Mouse (Mus musculus) ES-Bruce4 (cell line): ENCODE results near the gene Pde6c. TPM values are rescaled to one million over a fixed set of nuclear protein-coding genes. Genes with fewer than 3 reads are reported as not detected.

Source experiments
- H3K27ac ChIP-seq: 2 replicates; pipeline ENCODE4 v1.5.1; 2012; ENCODE audit warnings: low read length, inconsistent platforms; ENCODE audit not compliant: insufficient read depth
- H3K27me3 ChIP-seq: 2 replicates; pipeline ENCODE4 v1.6.1; 2012; ENCODE audit warnings: mild to moderate bottlenecking, low read length, inconsistent platforms; ENCODE audit not compliant: control insufficient read depth, poor library complexity, insufficient read depth, severe bottlenecking
- H3K36me3 ChIP-seq: 2 replicates; pipeline ENCODE4 v1.6.1; 2012; ENCODE audit warnings: inconsistent platforms, mild to moderate bottlenecking, low read length, moderate library complexity; ENCODE audit not compliant: control insufficient read depth, poor library complexity, insufficient read depth, severe bottlenecking
- H3K4me1 ChIP-seq: one replicate; pipeline ENCODE4 v1.8.1; 2011; ENCODE audit warnings: low read length; ENCODE audit not compliant: control insufficient read depth, insufficient read depth
- H3K4me3 ChIP-seq: 2 replicates; pipeline ENCODE4 v1.5.1; 2011; ENCODE audit warnings: low read depth, mild to moderate bottlenecking, low read length
- H3K9ac ChIP-seq: 2 replicates; pipeline ENCODE4 v1.6.1; 2012; ENCODE audit warnings: low read depth, mild to moderate bottlenecking, inconsistent platforms; ENCODE audit not compliant: poor library complexity, severe bottlenecking
- H3K9me3 ChIP-seq: replicated peaks from 2 replicates; pipeline ENCODE4 v1.6.1; 2012; ENCODE audit warnings: mild to moderate bottlenecking, low read length, inconsistent platforms; ENCODE audit not compliant: control insufficient read depth, poor library complexity, insufficient read depth, severe bottlenecking
- CTCF ChIP-seq: IDR thresholded peaks from one replicate; pipeline ENCODE4 v1.8.1; 2011; ENCODE audit warnings: low read depth, low read length
- EP300 ChIP-seq: IDR thresholded peaks from 2 replicates; pipeline ENCODE4 v1.6.1; 2011; ENCODE audit warnings: low read depth, low read length; ENCODE audit not compliant: insufficient read depth
- POLR2A ChIP-seq: IDR thresholded peaks from one replicate; pipeline ENCODE4 v1.8.1; 2011; ENCODE audit warnings: low read length; ENCODE audit not compliant: insufficient read depth
- polyA plus RNA-seq: library from polyadenylated mRNA; stranded (reverse); fragments of >200 nt; gene quantifications from 2 replicates; pipeline ENCODE4 v1.2.4, GENCODE M21; 2011; ENCODE audit warnings: low read depth; ENCODE audit not compliant: missing spikeins, insufficient read depth, insufficient read length

Gene Pde6c
- polyA plus RNA-seq, 1 experiment = not detected

GRCm38 (mm10) chr19:38195245-38195644 is 62.7 kb downstream of the Pde6c start:
- TF ChIP-seq CTCF = no peak
- TF ChIP-seq EP300 = no peak
- no peak for TF ChIP-seq POLR2A

DNA sequence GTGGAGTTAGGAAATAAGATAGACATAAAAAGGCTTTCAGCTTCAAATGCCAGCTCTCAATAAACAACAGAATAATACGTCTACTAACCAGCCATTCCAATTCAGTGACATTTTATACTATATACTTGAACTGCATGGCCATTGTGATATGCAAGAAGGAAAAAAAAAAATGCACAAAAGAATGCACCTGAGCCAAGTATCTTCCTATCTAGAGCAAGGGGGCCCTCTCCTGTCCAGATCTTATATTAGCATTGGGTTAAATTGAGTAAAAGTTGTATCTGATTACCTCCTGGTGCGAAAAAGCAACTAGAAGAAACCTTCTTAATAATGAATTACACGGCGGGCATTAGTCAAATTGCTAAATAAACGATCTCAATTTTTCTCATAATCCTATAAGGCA is 66.2 kb downstream of the Pde6c start:
- Histone ChIP-seq H3K27me3 (no peaks in the 10 kb centered on the region), H3K4me1 (no peaks in the 10 kb centered on the region), H3K36me3 (peaks cover 7% of the 10 kb centered on the region), H3K27ac (no peak overlapping the region), H3K4me3 (no peak overlapping the region), H3K9ac (no peak overlapping the region), H3K9me3 (no peaks in the 10 kb centered on the region)
- TF ChIP-seq POLR2A (no peak), EP300 (no peak), CTCF (no peak)

More at GRCm38 (mm10) chr19:38195245-38195644, 62.7 kb downstream of the Pde6c start:
- no peak overlapping the region for H3K9ac ChIP-seq
- H3K36me3 ChIP-seq = peaks cover 5% of the 10 kb centered on the region
- no peak overlapping the region for H3K4me3 ChIP-seq
- H3K27me3 ChIP-seq = no peaks in the 10 kb centered on the region
- H3K4me1 ChIP-seq = no peaks in the 10 kb centered on the region
- H3K9me3 ChIP-seq = no peaks in the 10 kb centered on the region
- H3K27ac ChIP-seq = no peak overlapping the region

DNA sequence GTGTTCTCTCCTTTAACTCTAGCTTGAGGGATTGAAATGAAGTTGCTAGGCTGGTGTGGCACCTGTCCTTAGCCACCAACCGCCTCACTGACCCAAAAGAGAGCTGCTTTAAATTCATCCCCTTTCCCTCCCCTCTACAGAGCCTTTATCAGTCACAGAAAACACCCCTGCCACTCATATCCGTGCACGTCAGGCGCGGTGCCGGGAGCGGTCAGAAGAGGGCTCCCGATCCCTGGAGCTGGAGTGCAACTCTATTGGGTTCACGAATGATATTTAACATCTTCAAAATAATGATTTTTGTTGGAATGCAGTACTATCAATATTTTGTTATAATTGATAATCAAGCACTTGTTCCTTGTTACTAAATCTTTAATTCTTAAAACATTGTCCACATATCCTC is 74.1 kb downstream of the Pde6c start:
- no peak overlapping the region for H3K27ac ChIP-seq
- peak; percentile 57 for TF ChIP-seq CTCF
- no peak for TF ChIP-seq EP300
- no peak for TF ChIP-seq POLR2A
- no peak overlapping the region for H3K4me3 ChIP-seq
- H3K36me3 ChIP-seq = peaks cover 3% of the 10 kb centered on the region; the same call in 1 of the 2 replicates
- no peaks in the 10 kb centered on the region for H3K9me3 ChIP-seq
- H3K27me3 ChIP-seq = no peaks in the 10 kb centered on the region
- no peak overlapping the region for H3K9ac ChIP-seq
- no peaks in the 10 kb centered on the region for H3K4me1 ChIP-seq

- Histone ChIP-seq H3K27me3 (no peaks in the 10 kb centered on the region), H3K36me3 (0 out of 2 replicates have a peak, but pooled peaks cover 4% of the 10 kb centered on the region), H3K4me3 (no peak overlapping the region), H3K9me3 (no peaks in the 10 kb centered on the region), H3K4me1 (no peaks in the 10 kb centered on the region), H3K27ac (no peak overlapping the region), H3K9ac (no peak overlapping the region)
- TF ChIP-seq EP300 (no peak), CTCF (no peak), POLR2A (no peak)
These were observed 85.1 kb downstream of the Pde6c start for GRCm38 (mm10) chr19:38217696-38218095.

- H3K4me3 ChIP-seq = peak overlapping the region; percentile 97
- H3K27me3 ChIP-seq = no peaks in the 10 kb centered on the region
- peak overlapping the region; percentile 73 for H3K9ac ChIP-seq
- H3K9me3 ChIP-seq = no peaks in the 10 kb centered on the region
- H3K36me3 ChIP-seq = no peaks in the 10 kb centered on the region
- TF ChIP-seq EP300 (no peak), CTCF (no peak), POLR2A (no peak)
- 0 out of 2 replicates have a peak overlapping the region, but pooled peaks have one; percentile 23 for H3K27ac ChIP-seq
- no peaks in the 10 kb centered on the region for H3K4me1 ChIP-seq
These were observed 90.8 kb downstream of the Pde6c start for GRCm38 (mm10) chr19:38223356-38223904.

DNA sequence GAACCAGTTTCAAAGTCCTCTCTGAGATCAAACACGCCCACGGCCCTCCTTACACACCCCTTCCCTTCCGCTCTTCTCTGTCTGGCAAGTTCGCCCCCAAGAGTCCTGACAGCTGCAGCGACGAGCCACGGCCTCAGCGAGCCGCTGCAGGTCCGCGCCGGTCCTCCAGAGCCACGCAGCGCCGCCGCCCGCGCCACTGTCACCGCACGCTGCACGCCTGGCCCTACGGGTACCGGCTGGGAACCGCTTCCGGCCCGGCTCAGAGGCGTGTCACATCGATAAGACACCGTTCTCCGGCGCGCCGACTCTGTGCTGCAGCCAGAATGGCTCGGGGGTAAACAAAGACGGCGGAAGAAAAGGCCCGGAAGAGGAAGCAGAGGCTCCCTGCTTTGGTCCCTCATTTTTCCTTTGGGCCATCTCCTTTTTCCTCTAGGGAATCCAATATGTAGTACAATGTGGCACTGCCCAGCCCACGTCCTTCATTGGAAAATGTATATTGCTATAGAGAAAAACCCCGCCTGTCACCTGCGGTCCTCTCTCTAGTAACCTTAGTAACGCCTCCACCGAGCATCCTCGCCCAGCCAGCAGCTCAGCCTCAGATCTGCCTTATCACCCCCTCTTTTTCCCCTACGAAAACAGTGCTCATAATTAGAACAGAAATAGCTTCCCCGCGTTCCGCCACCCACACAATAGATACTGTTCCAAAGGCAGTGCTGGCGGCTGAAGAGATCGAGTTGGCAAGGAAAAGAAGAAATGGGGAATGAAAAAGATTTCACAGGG is 91.5 kb downstream of the Pde6c start, which contains the start of gene Fra10ac1:
Gene Fra10ac1, minus strand, starts transcription at position 252 of the 780 bp plus-strand sequence.
- TF ChIP-seq POLR2A = peak; percentile 34
- TF ChIP-seq EP300 = no peak
- no peaks in the 10 kb centered on the region for H3K4me1 ChIP-seq
- peak within 1 kb of the TSS; percentile 97 for H3K4me3 ChIP-seq
- H3K9ac ChIP-seq = peak within 1 kb of the TSS; percentile 73
- H3K27ac ChIP-seq = 0 out of 2 replicates have a peak within 1 kb of the TSS, but pooled peaks have one; percentile 23
- H3K36me3 ChIP-seq = no peaks in the 10 kb centered on the region
- H3K9me3 ChIP-seq = 0 out of 2 replicates have a peak, but pooled peaks cover 4% of the 10 kb centered on the region
- no peaks in the 10 kb centered on the region for H3K27me3 ChIP-seq
